In the genomic region with DNA sequence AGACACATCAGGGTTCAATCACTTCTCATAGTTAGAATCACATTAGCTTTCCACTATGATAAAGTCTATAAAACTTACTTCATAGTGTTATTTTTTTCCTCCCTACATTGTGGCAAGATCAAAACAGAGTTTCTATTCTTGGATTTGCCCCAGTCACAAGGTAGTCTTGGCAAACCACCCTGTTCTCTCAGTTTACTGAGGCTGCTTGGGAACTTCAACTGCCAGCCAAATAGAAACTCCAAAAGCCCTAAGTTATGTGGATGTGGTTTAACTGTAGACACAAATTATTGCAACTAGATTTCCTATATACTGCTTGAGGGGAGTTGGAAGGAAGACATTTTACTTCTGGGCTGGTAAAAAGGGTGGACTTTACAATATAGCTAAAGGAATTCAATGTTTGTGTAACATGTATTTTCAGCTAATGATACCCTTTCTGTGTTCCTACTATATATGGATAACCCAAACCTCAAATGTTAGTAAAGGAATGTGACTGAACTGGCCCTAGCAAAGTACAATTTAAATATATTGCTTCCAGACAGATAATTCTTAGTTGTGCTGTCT, we compare ENCODE assay signal across 8 mouse cellular contexts. TPM values are rescaled to one million over a fixed set of nuclear protein-coding genes. Genes with fewer than 3 reads are reported as not detected.
DNase-seq lines count a peak whose midpoint lies in the region; ATAC-seq and TF ChIP-seq lines count a peak whose summit lies in the region.

A gene (plus strand): TSS at position 511 of the 561 bp plus-strand sequence.

- peak within 1 kb of the TSS; percentile 64 for H3K9ac ChIP-seq in forebrain, embryonic 11.5 days (ENCODE audit: low read length)
- peak within 1 kb of the TSS; percentile 58 for H3K9ac ChIP-seq in limb, embryonic 14.5 days (ENCODE audit: low read depth, low read length, severe bottlenecking)
- peak within 1 kb of the TSS; percentile 10; the same call in 1 of the 2 replicates for H3K9ac ChIP-seq in stomach, embryonic 15.5 days

- H3K27ac ChIP-seq in forebrain, embryonic 11.5 days (ENCODE audit: low read depth, low read length): no peak within 1 kb of the TSS
- H3K27ac ChIP-seq in limb, embryonic 14.5 days (replicated peaks; ENCODE audit: low read depth, low read length): peak within 1 kb of the TSS; percentile 69
- H3K27ac ChIP-seq in stomach, embryonic 15.5 days: peak within 1 kb of the TSS; percentile 74

- peak within 1 kb of the TSS; percentile 98 for H3K4me2 ChIP-seq in forebrain, embryonic 11.5 days (ENCODE audit: low read depth, low read length, severe bottlenecking)
- peak within 1 kb of the TSS; percentile 100 for H3K4me2 ChIP-seq in limb, embryonic 14.5 days (replicated peaks; ENCODE audit: low read depth, low read length, severe bottlenecking)
- peak within 1 kb of the TSS; percentile 97 for H3K4me2 ChIP-seq in stomach, embryonic 15.5 days

- no peaks in the 10 kb centered on the region for H3K9me3 ChIP-seq in forebrain, embryonic 11.5 days (ENCODE audit: control insufficient read depth, low read length)
- no peaks in the 10 kb centered on the region for H3K9me3 ChIP-seq in limb, embryonic 14.5 days (ENCODE audit: control insufficient read depth, low read length)
- H3K9me3 ChIP-seq in stomach, embryonic 15.5 days: no peaks in the 10 kb centered on the region

- H3K36me3 ChIP-seq in forebrain, embryonic 11.5 days (ENCODE audit: control insufficient read depth, insufficient read depth, low read length): no peaks in the 10 kb centered on the region
- peaks cover 4% of the 10 kb centered on the region; the same call in 1 of the 2 replicates for H3K36me3 ChIP-seq in limb, embryonic 14.5 days (ENCODE audit: control insufficient read depth, insufficient read depth, low read length)
- no peaks in the 10 kb centered on the region for H3K36me3 ChIP-seq in stomach, embryonic 15.5 days

- no peak for ATAC-seq in forebrain, embryonic 11.5 days (replicated peaks; ENCODE audit: low FRiP score)
- ATAC-seq in limb, embryonic 14.5 days (ENCODE audit: low FRiP score, low read depth): no peak
- ATAC-seq in stomach, embryonic 15.5 days (ENCODE audit: insufficient read depth, low FRiP score, low read depth): no peak

- intact Hi-C loops in heart, postnatal 25 days (cut with DNase I): loop anchor here (2.0 kb wide), 1 partner anchor 39 kb away; no protein-coding TSS in a partner anchor

- peak within 1 kb of the TSS; percentile 39 for H3K4me3 ChIP-seq in forebrain, embryonic 11.5 days (ENCODE audit: low read depth, low read length)
- H3K4me3 ChIP-seq in limb, embryonic 14.5 days (replicated peaks; ENCODE audit: low read length): peak within 1 kb of the TSS; percentile 52
- peak within 1 kb of the TSS; percentile 51 for H3K4me3 ChIP-seq in stomach, embryonic 15.5 days (replicated peaks)

- H3K27me3 ChIP-seq in forebrain, embryonic 11.5 days (ENCODE audit: control insufficient read depth, insufficient read depth, low read length): no peaks in the 10 kb centered on the region
- H3K27me3 ChIP-seq in limb, embryonic 14.5 days (ENCODE audit: control insufficient read depth, insufficient read depth, low read length): no peaks in the 10 kb centered on the region
- H3K27me3 ChIP-seq in stomach, embryonic 15.5 days (replicated peaks): no peaks in the 10 kb centered on the region; the same call in 1 of the 2 replicates

- DNase-seq in adrenal gland, adult 2 months: no peak
- no peak for DNase-seq in adrenal gland, adult 18-20 months (ENCODE audit: low spot score in 2 of 2)
- peak; percentile 11 for DNase-seq in CD4-positive helper T cell, adult 2 months (ENCODE audit: low read depth, low spot score)
- no peak for DNase-seq in forebrain, embryonic 11.5 days (ENCODE audit: low spot score)
- DNase-seq in heart, postnatal 25 days (ENCODE audit: low spot score): no peak
- DNase-seq in limb, embryonic 14.5 days (ENCODE audit: low spot score): no peak
- DNase-seq in thymus, postnatal 25 days: no peak

- peaks cover 11% of the 10 kb centered on the region; the same call in 1 of the 2 replicates for H3K4me1 ChIP-seq in forebrain, embryonic 11.5 days (replicated peaks; ENCODE audit: control insufficient read depth, insufficient read depth, low read length)
- peaks cover 17% of the 10 kb centered on the region for H3K4me1 ChIP-seq in limb, embryonic 14.5 days (ENCODE audit: control insufficient read depth, insufficient read depth, low read length)
- peaks cover 14% of the 10 kb centered on the region for H3K4me1 ChIP-seq in stomach, embryonic 15.5 days

- no peak for TF ChIP-seq POLR2A in limb, embryonic 14.5 days (IDR thresholded peaks at IDR 0.05; ENCODE audit: borderline replicate concordance, extremely low read depth, insufficient read depth, insufficient read length)

RNA-seq across cellular contexts. Expression of the gene that starts here (rescaled TPM):
- total RNA-seq in adrenal gland, adult 2 months (2021): 10 to 100 TPM in 1 of 2 experiments, 1 to 10 TPM in 1; 8.0 to 14.0 TPM
- 40.3 and 43.3 TPM in 2 replicates for polyA plus RNA-seq in adrenal gland, adult 2 months (2012; rRNA removed)
- total RNA-seq in adrenal gland, adult 18-20 months (2021): 10 to 100 TPM in 1 of 2 experiments, 1 to 10 TPM in 1; 9.1 to 12.0 TPM
- polyA plus RNA-seq in forebrain, embryonic 11.5 days (2014; fragmentation: Nextera tagmentation; extraction: Ambion mirVana): 9.7 and 10.6 TPM in 2 replicates
- total RNA-seq in heart, postnatal 25 days (2021): 10 to 100 TPM; 39.4 to 42.4 TPM
- polyA plus RNA-seq in limb, embryonic 14.5 days (2012; rRNA removed): 13.2 and 13.3 TPM in 2 replicates
- polyA plus RNA-seq in limb, embryonic 14.5 days (2014; fragmentation: Nextera tagmentation; extraction: Ambion mirVana): 13.6 and 15.5 TPM in 2 replicates
- polyA plus RNA-seq in stomach, embryonic 15.5 days (2015; fragmentation: Nextera tagmentation; extraction: Ambion mirVana): 10.6 and 12.1 TPM in 2 replicates

Comparison
In these comparisons a context has a peak if more than half of its experiments do, and no peak if none do; other contexts are left out.
1. H3K9ac ChIP-seq: peak in every context shown above with its lines; median percentile 64 in forebrain, embryonic 11.5 days; 58 in limb, embryonic 14.5 days; 10 in stomach, embryonic 15.5 days.